Mouse (Mus musculus): ENCODE measurements around the gene Plscr2. TPM values are rescaled to one million over a fixed set of nuclear protein-coding genes. Genes with fewer than 3 reads are reported as not detected.

Plscr2 gene
- 1.4 and 1.7 TPM in 2 replicates for polyA plus RNA-seq (2015; fragmentation: Nextera tagmentation; extraction: Ambion mirVana)

DNA sequence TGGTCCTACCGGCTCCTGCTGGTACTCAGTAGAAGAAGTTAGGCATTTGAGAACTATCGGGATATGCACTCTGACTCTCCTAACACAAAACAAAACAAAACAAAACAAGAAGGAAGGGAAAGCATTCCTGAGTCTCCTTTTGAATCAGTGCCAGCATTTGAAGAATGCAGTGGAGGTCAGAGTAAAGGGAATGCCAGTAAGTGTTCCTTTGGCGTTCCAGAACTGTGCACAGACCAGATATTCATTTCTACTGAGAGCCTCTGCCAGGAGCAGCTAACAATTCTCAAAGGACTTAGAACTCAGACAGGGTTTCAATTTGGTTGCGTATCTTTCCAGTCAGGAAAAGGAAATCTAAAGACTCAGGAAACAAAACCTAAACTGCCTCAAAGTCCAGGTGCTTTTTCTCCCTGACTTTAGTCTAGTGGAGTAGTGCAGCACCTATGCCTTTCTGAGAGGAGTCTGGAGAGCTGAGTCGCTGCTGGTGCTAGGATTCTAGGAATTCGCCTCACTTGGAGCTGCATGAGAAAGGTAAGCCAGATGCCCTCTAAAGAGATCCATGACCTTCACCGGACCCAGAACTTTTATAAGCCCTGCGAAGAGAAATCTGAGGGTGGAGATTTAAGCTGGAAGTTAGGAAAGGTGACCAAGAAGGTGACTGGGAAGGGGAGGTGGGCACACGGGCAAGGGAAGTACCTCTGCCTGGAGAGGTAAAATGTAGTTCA is at the start of gene Plscr2:
TSS of gene Plscr2 (plus strand) at position 117 of the 722 bp plus-strand sequence.
- no peaks in the 10 kb centered on the region for H3K9me3 ChIP-seq
- 51% methylated on average over 9 of the region's 9 CpGs for WGBS
- ATAC-seq (ENCODE audit: insufficient number of reproducible peaks, low FRiP score, low TSS enrichment, low read depth) = no peak
- H3K9ac ChIP-seq = no peak within 1 kb of the TSS
- peaks cover 12% of the 10 kb centered on the region for H3K4me1 ChIP-seq
- H3K36me3 ChIP-seq = no peaks in the 10 kb centered on the region
- no peak within 1 kb of the TSS for H3K4me2 ChIP-seq
- no peaks in the 10 kb centered on the region for H3K27me3 ChIP-seq
- no peak within 1 kb of the TSS for H3K4me3 ChIP-seq
- H3K27ac ChIP-seq = 0 out of 2 replicates have a peak within 1 kb of the TSS, but pooled peaks have one; percentile 3

DNA sequence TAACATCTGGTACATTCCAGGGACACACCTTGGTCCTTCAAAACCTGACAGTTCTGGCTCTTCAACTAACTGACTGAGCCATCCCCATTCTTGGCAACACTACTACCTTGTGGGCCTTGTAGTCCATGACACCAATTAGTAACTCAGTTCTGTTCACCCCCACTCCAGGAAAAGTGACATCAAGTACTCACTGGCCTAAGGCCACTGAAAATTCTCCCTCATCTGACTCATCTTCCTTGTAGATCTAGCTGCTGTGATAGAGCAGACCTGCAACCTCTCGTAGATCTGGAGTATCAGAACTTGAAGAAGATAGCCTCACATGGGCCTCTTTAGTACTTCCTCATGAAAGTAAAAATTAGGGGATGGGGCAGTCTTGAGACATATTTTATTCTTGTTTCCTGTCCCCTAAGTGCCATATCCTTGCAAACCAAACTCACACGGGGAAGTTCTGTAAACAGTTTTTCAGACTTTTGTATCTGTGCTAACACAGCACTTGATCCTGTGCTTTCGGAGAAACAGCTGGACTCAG is 49.2 kb upstream of the Plscr2 start:
- H3K27ac ChIP-seq = no peak overlapping the region
- WGBS = 80% methylated on average over 3 of the region's 3 CpGs

DNA sequence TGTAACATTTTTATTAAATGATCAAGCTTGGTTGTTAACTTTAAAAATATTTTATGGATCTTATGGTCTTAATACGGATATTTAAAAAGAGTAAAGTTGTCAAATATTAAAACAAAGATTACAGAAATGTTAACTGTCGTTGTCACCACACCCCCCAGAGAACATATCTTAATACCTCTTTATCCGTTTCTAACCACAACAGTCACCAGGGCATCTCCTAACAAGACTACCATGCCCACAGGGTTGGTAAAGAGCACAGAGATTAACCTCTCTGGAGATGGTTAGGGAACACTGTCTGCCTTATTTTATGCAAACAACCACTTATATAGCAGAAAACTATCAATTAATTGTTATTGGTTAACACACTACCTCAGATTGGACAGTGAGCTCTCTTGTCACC is 48.6 kb upstream of the Plscr2 start:
- 72% methylated on average over 3 of the region's 3 CpGs for WGBS
- ATAC-seq (ENCODE audit: insufficient number of reproducible peaks, low FRiP score, low TSS enrichment, low read depth) = no peak
- no peak overlapping the region for H3K4me3 ChIP-seq
- no peak overlapping the region for H3K27ac ChIP-seq
- H3K36me3 ChIP-seq = no peaks in the 10 kb centered on the region
- H3K4me2 ChIP-seq = no peak overlapping the region
- H3K9me3 ChIP-seq = no peaks in the 10 kb centered on the region
- no peaks in the 10 kb centered on the region for H3K27me3 ChIP-seq
- no peak overlapping the region for H3K9ac ChIP-seq
- no peaks in the 10 kb centered on the region for H3K4me1 ChIP-seq

More for the DNA sequence above, 49.2 kb upstream of the Plscr2 start:
- Histone ChIP-seq H3K27me3 (no peaks in the 10 kb centered on the region), H3K4me1 (no peaks in the 10 kb centered on the region), H3K9ac (no peak overlapping the region), H3K9me3 (no peaks in the 10 kb centered on the region), H3K4me3 (no peak overlapping the region), H3K36me3 (no peaks in the 10 kb centered on the region), H3K4me2 (no peak overlapping the region)
- no peak for ATAC-seq (ENCODE audit: insufficient number of reproducible peaks, low FRiP score, low TSS enrichment, low read depth)

DNA sequence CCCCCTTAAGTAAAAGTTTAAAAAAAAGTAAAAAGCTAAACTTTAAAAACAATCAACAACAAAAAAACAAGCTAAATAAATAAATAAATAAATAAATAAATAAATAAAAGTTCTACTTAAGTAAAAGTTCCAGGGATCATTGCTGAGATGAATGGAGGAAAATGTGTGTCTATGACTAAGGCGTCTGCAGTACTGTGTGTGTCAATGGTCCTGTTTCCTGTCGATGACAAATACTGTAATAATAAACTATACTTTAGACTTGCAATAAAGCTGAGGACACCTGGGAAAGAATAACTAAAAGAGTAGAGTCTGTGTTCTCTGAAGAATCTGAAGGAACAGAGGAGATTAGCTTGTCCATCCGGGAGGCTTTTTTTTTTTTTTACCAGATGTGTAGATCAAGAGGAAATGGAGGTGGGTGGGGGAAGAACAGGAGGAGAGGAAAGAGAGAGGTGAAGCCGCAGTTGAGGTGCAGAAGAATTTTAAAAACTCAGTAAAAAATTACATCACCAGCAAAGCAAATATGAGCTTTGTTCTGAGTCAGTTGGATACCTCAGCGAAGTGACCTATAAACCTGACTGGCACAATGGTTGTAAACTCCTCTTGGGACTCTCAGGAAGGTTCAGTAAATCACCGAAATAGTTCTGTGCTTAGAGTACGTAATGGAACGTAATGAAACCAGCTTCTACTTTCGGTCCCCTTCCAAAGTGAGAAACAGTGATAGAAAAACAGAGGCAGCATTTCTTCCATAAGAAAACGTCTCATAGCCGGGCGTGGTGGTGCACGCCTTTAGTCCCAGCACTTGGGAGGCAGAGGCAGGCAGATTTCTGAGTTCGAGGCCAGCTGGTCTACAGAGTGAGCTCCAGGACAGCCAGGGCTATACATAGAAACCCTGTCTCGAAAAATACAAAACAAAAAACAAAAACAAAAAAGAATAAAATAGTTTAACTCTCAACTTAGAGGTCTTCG is 46.3 kb upstream of the Plscr2 start:
- H3K9ac ChIP-seq = no peak overlapping the region
- ATAC-seq (ENCODE audit: insufficient number of reproducible peaks, low FRiP score, low TSS enrichment, low read depth) = no peak
- no peaks in the 10 kb centered on the region for H3K36me3 ChIP-seq
- no peak overlapping the region for H3K4me2 ChIP-seq
- H3K27me3 ChIP-seq = no peaks in the 10 kb centered on the region
- no peaks in the 10 kb centered on the region for H3K9me3 ChIP-seq
- H3K4me1 ChIP-seq = no peaks in the 10 kb centered on the region
- no peak overlapping the region for H3K4me3 ChIP-seq
- WGBS = 69% methylated on average over 16 of the region's 16 CpGs
- no peak overlapping the region for H3K27ac ChIP-seq

- Histone ChIP-seq H3K27me3 (no peaks in the 10 kb centered on the region), H3K36me3 (no peaks in the 10 kb centered on the region), H3K4me2 (no peak overlapping the region), H3K4me1 (no peaks in the 10 kb centered on the region), H3K4me3 (no peak overlapping the region), H3K9me3 (no peaks in the 10 kb centered on the region), H3K9ac (no peak overlapping the region), H3K27ac (no peak overlapping the region)
- no peak for ATAC-seq (ENCODE audit: insufficient number of reproducible peaks, low FRiP score, low TSS enrichment, low read depth)
- WGBS = 55% methylated on average over 2 of the region's 2 CpGs
These were observed 45.6 kb upstream of the Plscr2 start for GRCm38 (mm10) chr9:92229833-92230205.

GRCm38 (mm10) chr9:92234901-92235458 is 40.4 kb upstream of the Plscr2 start:
- H3K9me3 ChIP-seq = no peaks in the 10 kb centered on the region
- no peaks in the 10 kb centered on the region for H3K4me1 ChIP-seq
- no peak overlapping the region for H3K4me3 ChIP-seq
- no peak overlapping the region for H3K4me2 ChIP-seq
- H3K27ac ChIP-seq = no peak overlapping the region
- no peaks in the 10 kb centered on the region for H3K36me3 ChIP-seq
- no peak overlapping the region for H3K9ac ChIP-seq
- ATAC-seq (ENCODE audit: insufficient number of reproducible peaks, low FRiP score, low TSS enrichment, low read depth) = no peak
- 62% methylated on average over 11 of the region's 11 CpGs for WGBS
- H3K27me3 ChIP-seq = no peaks in the 10 kb centered on the region

DNA sequence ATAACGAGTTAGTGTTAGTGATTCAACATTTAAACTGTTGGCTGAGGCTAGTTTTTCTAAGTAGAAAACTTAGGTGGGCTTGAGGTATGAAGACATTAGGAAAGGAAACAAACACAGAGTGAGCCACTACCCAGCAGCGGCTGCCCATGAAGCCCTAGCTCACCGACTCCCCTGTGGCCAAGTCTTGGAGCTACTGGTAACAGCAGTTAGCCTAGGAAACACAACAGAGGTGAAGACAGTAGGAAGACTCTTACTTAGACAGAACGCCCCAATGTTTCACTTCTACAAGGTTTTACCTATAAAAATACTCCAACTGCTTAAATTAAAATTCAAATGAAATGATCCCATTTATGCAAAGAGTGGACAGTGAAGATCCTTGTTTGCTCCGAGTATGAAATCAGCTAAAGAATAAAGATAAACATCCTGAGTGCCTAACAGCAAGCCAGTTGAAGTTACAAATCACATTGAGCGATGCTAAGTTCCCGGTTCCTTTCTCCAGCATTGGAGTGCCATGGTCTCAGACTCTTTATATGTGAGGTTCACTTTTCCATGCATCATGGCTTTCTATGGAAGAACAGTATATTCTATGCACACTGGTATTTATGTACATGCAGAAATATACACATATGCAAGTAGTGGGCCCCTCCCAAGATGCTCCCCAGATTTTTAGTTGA is 26.5 kb upstream of the Plscr2 start:
- 86% methylated on average over 7 of the region's 7 CpGs for WGBS

GRCm38 (mm10) chr9:92249447-92249852 is 26.0 kb upstream of the Plscr2 start, which contains the start of gene Plscr1:
Plscr1 (plus strand) TSS chr9:92249750.
- H3K27me3 ChIP-seq = no peaks in the 10 kb centered on the region
- peak within 1 kb of the TSS; percentile 52 for H3K9ac ChIP-seq
- no peak for ATAC-seq (ENCODE audit: insufficient number of reproducible peaks, low FRiP score, low TSS enrichment, low read depth)
- WGBS = 25% methylated on average over 7 of the region's 7 CpGs
- H3K4me1 ChIP-seq = peaks cover 6% of the 10 kb centered on the region; the same call in 1 of the 2 replicates
- H3K27ac ChIP-seq = peak within 1 kb of the TSS; percentile 88
- H3K36me3 ChIP-seq = no peaks in the 10 kb centered on the region
- H3K4me3 ChIP-seq = peak within 1 kb of the TSS; percentile 61
- peak within 1 kb of the TSS; percentile 82 for H3K4me2 ChIP-seq
- H3K9me3 ChIP-seq = no peaks in the 10 kb centered on the region

More for the DNA sequence above, 26.5 kb upstream of the Plscr2 start:
- Histone ChIP-seq H3K9me3 (no peaks in the 10 kb centered on the region), H3K4me3 (no peak overlapping the region), H3K4me1 (peaks cover 6% of the 10 kb centered on the region; the same call in 1 of the 2 replicates), H3K27ac (no peak overlapping the region), H3K4me2 (no peak overlapping the region), H3K9ac (no peak overlapping the region), H3K36me3 (no peaks in the 10 kb centered on the region), H3K27me3 (no peaks in the 10 kb centered on the region)
- no peak for ATAC-seq (ENCODE audit: insufficient number of reproducible peaks, low FRiP score, low TSS enrichment, low read depth)

GRCm38 (mm10) chr9:92249987-92250772 is 25.2 kb upstream of the Plscr2 start:
- H3K9ac ChIP-seq = peak overlapping the region; percentile 52
- ATAC-seq (ENCODE audit: insufficient number of reproducible peaks, low FRiP score, low TSS enrichment, low read depth) = peak; percentile 84; the same call in 1 of the 2 replicates

DNA sequence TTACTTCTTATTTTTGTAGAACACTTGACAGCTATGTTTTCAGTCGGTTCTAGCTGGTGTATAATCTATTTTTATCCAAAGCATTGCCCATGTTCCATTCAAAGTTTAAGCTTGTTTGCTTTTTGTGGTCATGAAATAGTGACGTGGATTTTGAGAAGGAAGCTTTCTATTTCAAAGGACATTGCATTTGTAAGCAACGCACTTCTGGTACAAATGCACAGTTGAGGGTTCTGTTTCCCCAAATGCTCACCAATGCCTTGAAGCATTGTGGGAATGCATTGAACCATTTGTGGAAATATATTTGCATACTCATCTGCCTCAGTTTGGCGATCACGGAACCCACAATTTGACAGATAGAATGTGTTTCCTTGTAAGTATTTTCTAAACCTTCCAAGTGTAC is 22.7 kb upstream of the Plscr2 start:
- ATAC-seq (ENCODE audit: insufficient number of reproducible peaks, low FRiP score, low TSS enrichment, low read depth) = no peak
- no peak overlapping the region for H3K4me2 ChIP-seq
- peaks cover 6% of the 10 kb centered on the region; the same call in 1 of the 2 replicates for H3K4me1 ChIP-seq
- H3K27ac ChIP-seq = no peak overlapping the region
- no peaks in the 10 kb centered on the region for H3K9me3 ChIP-seq
- H3K27me3 ChIP-seq = no peaks in the 10 kb centered on the region
- H3K4me3 ChIP-seq = no peak overlapping the region
- H3K36me3 ChIP-seq = no peaks in the 10 kb centered on the region
- no peak overlapping the region for H3K9ac ChIP-seq
- WGBS = 86% methylated on average over 5 of the region's 5 CpGs

More at GRCm38 (mm10) chr9:92249987-92250772, 25.2 kb upstream of the Plscr2 start:
- Histone ChIP-seq H3K4me2 (peak overlapping the region; percentile 82), H3K9me3 (no peaks in the 10 kb centered on the region), H3K4me1 (peaks cover 6% of the 10 kb centered on the region; the same call in 1 of the 2 replicates), H3K36me3 (no peaks in the 10 kb centered on the region), H3K27ac (peak overlapping the region; percentile 88), H3K27me3 (no peaks in the 10 kb centered on the region), H3K4me3 (peak overlapping the region; percentile 61)
- 1% methylated on average over 40 of the region's 40 CpGs for WGBS
